Mouse (Mus musculus) thymus, adult 2 months (tissue): Measurements from ENCODE around the gene Uqcrh. TPM values are rescaled to one million over a fixed set of nuclear protein-coding genes. Genes with fewer than 3 reads are reported as not detected.
A peak's percentile ranks its signal among the peaks of the same experiment; 100 is the strongest.

Source experiments
- DNase-seq: peaks from one replicate; pipeline ENCODE4 v3.0.0; 2021
- H3K27ac ChIP-seq: fragments of 200-500 bp; 2 replicates; pipeline ENCODE4 v1.5.1; 2012; ENCODE audit warnings: low read length, control low read depth; ENCODE audit not compliant: control insufficient read depth, insufficient read depth
- H3K27me3 ChIP-seq: fragments of 200-500 bp; 2 replicates; pipeline ENCODE4 v1.6.1; 2012; ENCODE audit warnings: mild to moderate bottlenecking, low read length, moderate library complexity, mixed read lengths; ENCODE audit not compliant: control insufficient read depth, insufficient read depth
- H3K36me3 ChIP-seq: fragments of 200-500 bp; 2 replicates; pipeline ENCODE4 v1.6.1; 2012; ENCODE audit warnings: mild to moderate bottlenecking, low read length, moderate library complexity; ENCODE audit not compliant: control insufficient read depth, insufficient read depth
- H3K4me1 ChIP-seq: fragments of 200-500 bp; replicated peaks from 2 replicates; pipeline ENCODE4 v1.6.1; 2012; ENCODE audit warnings: low read length; ENCODE audit not compliant: control insufficient read depth, insufficient read depth
- H3K4me3 ChIP-seq: fragments of 200-500 bp; 2 replicates; pipeline ENCODE4 v1.5.1; 2012; ENCODE audit warnings: mild to moderate bottlenecking, low read length, control low read depth, moderate library complexity; ENCODE audit not compliant: control insufficient read depth, insufficient read depth
- CTCF ChIP-seq: fragments of 200-500 bp; IDR thresholded peaks from 2 replicates; pipeline ENCODE4 v1.5.1; 2012; ENCODE audit warnings: mild to moderate bottlenecking, control low read depth, low read length, moderate library complexity, borderline replicate concordance; ENCODE audit not compliant: control insufficient read depth, poor library complexity, insufficient read depth; ENCODE audit errors: extremely low read depth
- POLR2A ChIP-seq: fragments of 200-500 bp; IDR thresholded peaks from 2 replicates; pipeline ENCODE4 v1.6.1; 2012; ENCODE audit warnings: mild to moderate bottlenecking, low read length, control low read depth, moderate library complexity; ENCODE audit not compliant: control insufficient read depth, poor library complexity, insufficient read depth; ENCODE audit errors: extremely low read depth
- WGBS: fragments of 180-500 bp; shearing (Covaris S2); methylation state at CpG from one replicate; pipeline ENCODE4 v1.1.7; 2018; 5-methylcytosine and 5-hydroxymethylcytosine counted together
- polyA plus RNA-seq: library from polyadenylated mRNA; depleted of rRNA; stranded (reverse); fragments of >200 nt; gene quantifications from 2 replicates; pipeline ENCODE4 v1.2.3, GENCODE M21; 2012

Gene Uqcrh
- polyA plus RNA-seq, 1 experiment, result 213 TPM

DNA sequence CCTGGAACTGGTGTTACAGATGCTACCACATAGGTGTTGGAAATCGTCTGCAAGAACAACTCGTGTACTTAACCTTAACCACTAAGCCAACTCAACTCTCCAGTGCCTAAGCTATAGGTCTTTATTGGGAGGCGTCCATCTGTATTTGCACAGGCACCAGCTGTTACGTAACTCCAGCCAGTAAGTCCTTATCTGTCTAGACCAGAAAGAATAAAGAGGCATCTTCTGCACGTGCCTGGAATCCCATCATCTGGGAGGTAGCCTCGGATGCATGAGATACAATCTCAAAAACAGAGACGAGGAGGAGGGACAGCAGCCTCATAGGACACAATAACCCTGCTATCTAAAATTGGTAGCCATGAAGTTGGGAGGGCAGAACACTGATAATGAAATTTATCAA is 26.1 kb upstream of the Uqcrh start:
- no peak overlapping the region for H3K27ac ChIP-seq
- WGBS, result 92% methylated on average over 7 of the region's 7 CpGs
- DNase-seq, result no peak
- no peaks in the 10 kb centered on the region for H3K27me3 ChIP-seq
- no peak overlapping the region for H3K4me3 ChIP-seq
- no peaks in the 10 kb centered on the region for H3K4me1 ChIP-seq
- H3K36me3 ChIP-seq, result peaks cover 45% of the 10 kb centered on the region
- no peak for TF ChIP-seq CTCF
- no peak for TF ChIP-seq POLR2A

- Histone ChIP-seq H3K4me3 (no peak overlapping the region), H3K27me3 (no peaks in the 10 kb centered on the region), H3K4me1 (no peaks in the 10 kb centered on the region), H3K27ac (no peak overlapping the region), H3K36me3 (peaks cover 60% of the 10 kb centered on the region)
- DNase-seq, result no peak
- WGBS, result 90% methylated on average over 8 of the region's 8 CpGs
- TF ChIP-seq POLR2A, result no peak
- TF ChIP-seq CTCF, result no peak
These were observed 22.3 kb upstream of the Uqcrh start for GRCm38 (mm10) chr4:116097211-116097610.

- DNase-seq, result no peak
- TF ChIP-seq POLR2A, result no peak
- no peak for TF ChIP-seq CTCF
- Histone ChIP-seq H3K4me1 (no peaks in the 10 kb centered on the region), H3K27me3 (no peaks in the 10 kb centered on the region), H3K27ac (no peak overlapping the region), H3K36me3 (peaks cover 60% of the 10 kb centered on the region), H3K4me3 (no peak overlapping the region)
- WGBS, result 92% methylated on average over 10 of the region's 10 CpGs
These were observed 21.4 kb upstream of the Uqcrh start for GRCm38 (mm10) chr4:116096291-116096690.

DNA sequence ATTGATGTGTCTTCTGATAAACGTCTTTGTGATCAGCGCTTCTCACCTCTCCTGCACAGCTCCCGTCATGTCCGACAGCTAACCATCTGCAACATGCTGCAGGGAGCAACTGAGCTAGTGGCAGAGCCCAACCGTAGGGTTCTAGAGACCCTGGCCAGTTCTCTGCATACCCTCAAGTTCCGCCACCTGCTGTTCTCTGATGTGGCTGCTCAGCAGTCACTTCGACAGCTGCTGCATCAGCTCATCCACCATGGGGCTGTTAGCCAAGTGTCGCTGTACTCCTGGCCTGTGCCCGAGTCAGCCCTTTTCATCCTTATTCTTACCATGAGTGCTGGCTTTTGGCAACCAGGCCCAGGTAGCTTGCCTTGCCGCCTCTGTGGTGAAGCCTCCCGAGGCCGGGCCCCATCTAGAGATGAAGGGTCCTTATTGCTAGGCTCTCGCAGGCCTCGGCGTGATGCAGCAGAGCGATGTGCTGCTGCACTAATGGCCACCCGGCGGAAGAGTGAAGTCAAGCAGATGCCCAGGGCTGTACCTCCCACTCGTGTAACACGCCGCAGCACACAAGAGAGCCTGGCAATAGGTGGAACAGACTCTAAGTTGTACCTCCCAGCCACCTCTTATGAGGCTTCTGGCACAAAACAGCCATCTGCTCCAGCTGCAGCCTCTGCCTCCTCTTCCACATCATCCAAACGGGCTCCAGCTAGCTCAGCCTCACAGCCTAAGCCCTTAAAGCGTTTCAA is 13.8 kb upstream of the Uqcrh start:
- Histone ChIP-seq H3K4me1 (peaks cover 9% of the 10 kb centered on the region), H3K36me3 (peaks cover 16% of the 10 kb centered on the region), H3K27ac (no peak overlapping the region), H3K4me3 (no peak overlapping the region), H3K27me3 (no peaks in the 10 kb centered on the region)
- DNase-seq, result peak; percentile 4
- WGBS, result 78% methylated on average over 23 of the region's 23 CpGs
- TF ChIP-seq POLR2A (no peak), CTCF (no peak)

DNA sequence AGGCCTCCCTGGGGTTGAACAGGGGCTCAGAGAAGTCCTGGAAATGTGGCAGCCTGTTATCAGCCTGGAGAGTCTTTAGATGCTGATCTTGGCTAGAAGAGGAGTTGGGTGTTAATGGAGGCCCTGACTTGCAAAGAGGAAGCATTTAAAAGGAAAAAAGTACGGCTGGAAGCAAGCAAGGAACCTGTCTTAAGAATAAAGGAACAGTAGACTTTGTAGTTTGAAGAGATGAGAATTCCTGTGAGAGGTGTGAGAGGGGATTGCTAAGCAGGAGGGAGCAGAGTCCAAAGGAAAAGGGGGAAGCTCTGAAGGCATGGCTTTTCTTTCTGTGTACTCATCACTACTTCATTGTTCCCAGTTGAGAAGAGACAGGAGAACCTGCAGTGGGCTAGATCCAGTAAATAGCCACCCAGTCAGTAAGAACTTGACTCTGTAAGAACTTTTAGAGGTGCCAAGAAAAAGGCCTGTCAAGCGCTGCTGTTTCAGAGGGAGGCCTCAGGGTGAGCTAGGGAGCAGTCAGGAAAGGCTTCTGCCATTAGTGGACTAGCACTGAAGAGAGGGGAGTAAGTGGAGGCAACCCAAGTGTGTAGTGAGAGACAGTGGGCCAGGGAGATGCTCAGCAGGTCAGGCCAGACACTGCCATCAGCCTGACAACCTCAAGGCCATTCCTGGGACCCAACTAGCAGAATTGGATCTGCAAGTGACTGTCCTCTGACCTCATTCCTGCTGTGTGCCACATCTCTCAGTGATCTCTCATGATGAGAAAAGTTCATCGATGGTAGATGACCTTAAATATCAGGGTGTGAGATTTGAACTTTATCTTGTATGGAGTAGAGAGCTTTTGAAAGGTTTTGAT is 2.6 kb upstream of the Uqcrh start:
- TF ChIP-seq POLR2A, result no peak
- TF ChIP-seq CTCF, result no peak
- peaks cover 15% of the 10 kb centered on the region for H3K4me1 ChIP-seq
- DNase-seq, result no peak
- 69% methylated on average over 3 of the region's 3 CpGs for WGBS
- H3K27ac ChIP-seq, result no peak overlapping the region
- no peaks in the 10 kb centered on the region for H3K27me3 ChIP-seq
- H3K36me3 ChIP-seq, result peaks cover 9% of the 10 kb centered on the region
- H3K4me3 ChIP-seq, result peak overlapping the region; percentile 91; the same call in 1 of the 2 replicates

DNA sequence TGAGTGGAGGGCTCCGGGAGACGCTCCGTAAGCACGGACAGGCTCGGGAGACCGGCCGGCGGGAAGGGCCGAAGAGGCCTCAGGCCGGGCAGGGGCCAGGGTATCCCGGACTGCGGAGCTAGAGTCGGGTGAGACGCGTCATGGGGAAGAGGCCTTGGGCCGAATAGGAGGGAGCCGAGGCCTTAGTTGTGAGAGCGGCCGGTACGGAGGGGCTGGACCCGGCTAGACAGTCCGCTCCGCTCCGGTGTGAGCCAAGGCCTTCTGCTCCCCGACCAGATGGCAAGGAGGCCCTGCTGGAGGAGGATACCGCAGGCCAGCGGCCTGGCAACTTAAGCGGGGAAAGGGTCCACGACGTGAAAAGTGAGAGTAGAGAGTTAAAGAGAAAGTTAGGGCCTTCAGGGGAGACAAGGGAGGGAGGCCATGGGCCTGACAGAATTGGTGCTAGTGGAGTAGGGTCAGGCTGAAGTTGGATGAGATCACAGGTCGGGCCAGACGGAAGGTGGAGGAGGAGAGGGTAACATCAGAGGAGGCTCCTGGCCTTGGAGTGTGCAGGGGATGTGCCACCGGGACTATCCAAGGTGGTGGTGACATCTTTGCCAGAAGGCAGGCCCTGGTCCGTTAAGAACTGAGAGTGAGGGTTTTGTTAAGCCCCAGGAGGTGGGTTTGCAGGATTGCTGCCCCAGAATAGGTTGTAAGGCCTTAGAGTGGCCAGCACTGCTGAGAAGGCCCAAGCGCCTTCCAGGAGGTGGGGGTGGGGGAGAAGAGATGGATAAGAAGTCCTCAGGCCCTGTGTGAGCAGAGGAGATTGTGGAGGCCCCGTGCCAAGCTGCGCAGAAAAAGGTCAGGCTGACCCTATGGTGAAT is 1.7 kb upstream of the Uqcrh start:
- TF ChIP-seq CTCF, result no peak
- 0 out of 2 replicates have a peak, but pooled peaks have one; percentile 27 for TF ChIP-seq POLR2A
- Histone ChIP-seq H3K36me3 (peaks cover 9% of the 10 kb centered on the region), H3K27ac (no peak overlapping the region), H3K4me3 (peak overlapping the region; percentile 91), H3K27me3 (no peaks in the 10 kb centered on the region), H3K4me1 (peaks cover 15% of the 10 kb centered on the region)
- no peak for DNase-seq
- WGBS, result 8% methylated on average over 37 of the region's 37 CpGs
